Mouse (Mus musculus): ENCODE measurements at regions not wholly inside any gene's neighbourhood (a gene's known extent, or its start where the extent isn't known, plus 50 kb on each side); places are given as distances from the start of the nearest gene placed in this dataset.

DNA sequence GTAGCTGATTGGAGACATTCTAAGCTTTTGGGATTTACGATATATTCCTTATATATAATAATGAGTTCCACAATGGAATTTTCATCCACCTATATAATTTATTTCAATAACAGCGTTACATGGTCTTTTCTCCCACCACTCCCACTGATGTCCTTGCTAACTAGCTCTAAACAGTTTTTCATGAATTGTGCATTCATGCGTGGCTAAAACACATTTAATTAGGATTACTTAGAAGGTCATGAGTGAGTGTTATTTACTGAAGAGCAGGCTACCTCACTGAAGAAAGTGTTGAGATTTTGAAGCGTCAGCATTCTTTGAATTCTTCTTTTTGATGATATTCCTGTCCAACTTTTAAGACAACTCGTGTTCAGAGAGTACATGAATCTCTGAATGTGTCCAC, 245.1 kb upstream of the Kcnj16 start:
- no peak for DNase-seq

GRCm38 (mm10) chr11:110723971-110724370, 243.9 kb upstream of the Kcnj16 start:
- no peak for DNase-seq

- no peak for DNase-seq
Observed at GRCm38 (mm10) chr11:110727357-110727961, 240.4 kb upstream of the Kcnj16 start.

DNA sequence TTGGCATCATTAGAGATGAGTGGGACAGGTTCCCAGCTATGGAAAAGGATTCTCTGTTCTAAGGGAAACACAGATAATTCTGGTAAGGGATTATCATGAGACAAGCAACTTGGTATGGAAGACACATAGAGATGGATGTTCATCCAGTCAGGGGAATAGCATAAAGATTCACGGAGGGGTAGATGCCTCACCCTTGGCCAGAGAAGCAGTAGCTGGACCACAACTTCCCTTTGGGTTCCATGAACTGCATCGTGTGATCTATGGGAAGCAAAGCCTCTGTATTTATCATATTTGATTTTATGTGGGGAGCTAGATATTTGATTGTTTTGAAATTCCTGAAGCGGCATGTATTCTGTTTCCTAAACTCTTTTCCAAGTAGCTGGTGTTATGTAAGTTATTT, 236.3 kb upstream of the Kcnj16 start:
- no peak for DNase-seq

- no peak for DNase-seq
Observed at GRCm38 (mm10) chr11:110774128-110774527, 193.7 kb upstream of the Kcnj16 start.

DNA sequence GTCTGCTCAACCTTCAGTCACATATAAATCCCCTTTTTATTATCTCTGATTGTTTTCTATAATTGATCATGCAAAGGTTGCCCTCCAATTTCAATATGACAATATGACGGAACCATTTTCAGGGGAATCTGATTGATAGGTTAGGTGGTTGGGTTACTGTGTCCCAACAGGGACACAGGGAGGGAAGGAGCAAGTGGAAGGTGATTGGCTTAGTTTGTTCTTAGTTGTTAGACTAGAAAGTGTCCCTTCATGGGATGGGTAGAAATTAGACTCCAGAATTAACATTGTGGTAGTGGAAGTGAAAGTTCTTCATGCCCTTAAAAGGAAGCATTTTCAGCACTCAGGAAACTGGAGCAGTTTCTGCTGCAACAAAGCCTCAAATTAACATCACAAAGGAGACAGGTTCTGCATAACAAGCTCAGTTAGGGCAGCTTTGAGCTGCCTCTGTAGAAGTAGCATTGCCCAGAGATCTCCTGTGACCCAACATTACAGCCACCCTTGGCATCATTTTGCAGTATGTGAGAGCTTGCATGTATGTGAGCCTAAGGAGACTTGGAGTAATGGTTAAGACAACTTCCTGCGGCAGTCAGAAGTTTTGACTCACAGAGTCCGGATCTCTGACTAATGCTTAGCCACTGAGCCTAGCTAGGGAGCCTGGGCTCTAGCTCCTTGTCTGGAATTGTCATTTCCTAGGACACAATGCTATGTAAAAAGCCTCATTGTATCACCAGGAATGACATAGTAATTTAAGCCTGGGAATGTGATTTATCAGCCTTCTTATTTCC, 186.1 kb upstream of the Kcnj16 start:
- no peak for DNase-seq

GRCm38 (mm10) chr11:110789537-110789936, 178.3 kb upstream of the Kcnj16 start:
- no peak for DNase-seq

DNA sequence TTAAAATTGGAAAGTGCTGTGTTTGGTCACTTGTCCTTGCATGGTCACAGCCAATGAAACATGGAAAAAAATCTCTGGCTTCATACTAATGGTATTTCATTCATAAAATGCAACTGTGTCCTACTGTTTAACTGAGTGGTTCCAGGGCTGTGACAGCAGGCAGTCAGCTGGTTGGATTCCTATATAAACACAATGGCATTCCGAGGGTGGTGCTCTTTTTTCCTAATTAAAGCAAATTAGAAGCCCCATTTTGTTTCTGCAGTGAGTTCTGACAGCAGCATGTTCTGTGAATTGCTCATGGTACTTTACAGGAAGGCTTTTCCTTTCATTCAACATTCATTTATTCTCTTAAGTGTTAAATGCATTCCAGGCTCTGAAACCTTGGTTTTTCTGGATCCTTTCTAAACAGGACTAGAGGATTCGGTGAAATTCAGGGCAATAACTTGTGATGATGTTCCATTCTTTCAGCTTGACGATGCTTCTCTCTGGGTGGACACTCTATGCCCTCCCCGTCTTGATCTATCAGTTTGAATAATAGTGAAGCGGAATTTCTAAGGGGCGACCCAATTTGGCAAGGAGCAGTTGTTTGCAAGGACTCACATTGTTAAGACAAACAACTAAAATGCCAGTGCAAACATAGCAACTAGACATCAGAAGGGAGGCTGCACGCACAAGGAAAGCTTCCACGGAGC, 167.8 kb upstream of the Kcnj16 start:
- DNase-seq, result no peak

- no peak for DNase-seq
Observed at GRCm38 (mm10) chr11:110802013-110802412, 165.8 kb upstream of the Kcnj16 start.

GRCm38 (mm10) chr11:110804079-110804478, 163.8 kb upstream of the Kcnj16 start:
- DNase-seq, result no peak

GRCm38 (mm10) chr11:110813137-110813536, 154.7 kb upstream of the Kcnj16 start:
- peak; percentile 18 for DNase-seq

DNA sequence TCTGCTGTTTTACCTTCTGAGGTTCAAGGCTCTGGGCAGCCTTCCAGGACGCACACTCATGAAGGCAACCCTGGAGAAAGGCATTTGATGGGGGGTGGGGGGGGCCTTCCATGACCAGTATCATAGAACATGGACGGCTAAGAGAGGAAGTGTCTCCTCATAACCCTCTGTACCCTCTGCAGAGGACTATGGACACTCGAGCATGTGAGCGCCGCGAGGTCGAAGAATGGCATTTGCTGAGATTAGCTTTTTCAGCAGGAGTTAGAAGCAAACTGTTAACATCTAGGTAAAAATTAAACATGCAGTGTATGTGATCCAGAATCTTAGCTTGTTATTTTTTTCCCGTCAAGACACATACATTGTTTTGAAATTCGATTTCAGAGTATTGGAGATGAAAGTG, 153.1 kb upstream of the Kcnj16 start:
- DNase-seq, result peak; percentile 73

DNA sequence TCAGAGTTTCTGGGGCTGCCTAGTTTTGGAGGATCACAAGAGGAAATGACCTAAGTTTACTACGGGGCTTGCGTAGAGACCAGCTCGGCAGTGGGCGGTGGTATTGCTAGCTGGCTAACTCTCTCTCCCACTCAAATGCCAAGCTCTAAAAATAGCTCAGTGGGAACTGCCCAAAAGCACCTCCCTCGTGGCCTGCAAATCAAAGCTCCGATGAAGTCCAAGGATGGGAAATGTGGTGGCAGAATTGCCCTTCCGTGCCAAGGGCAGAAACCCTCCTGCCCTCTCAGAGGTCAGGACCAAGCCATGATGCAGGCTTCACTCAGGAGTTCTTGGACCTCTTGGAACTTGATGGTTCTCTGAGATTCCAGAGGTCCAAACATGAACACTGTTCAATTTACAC, 152.6 kb upstream of the Kcnj16 start:
- DNase-seq, result peak; percentile 36

- no peak for DNase-seq
Observed at GRCm38 (mm10) chr11:110828584-110828983, 139.2 kb upstream of the Kcnj16 start.

DNA sequence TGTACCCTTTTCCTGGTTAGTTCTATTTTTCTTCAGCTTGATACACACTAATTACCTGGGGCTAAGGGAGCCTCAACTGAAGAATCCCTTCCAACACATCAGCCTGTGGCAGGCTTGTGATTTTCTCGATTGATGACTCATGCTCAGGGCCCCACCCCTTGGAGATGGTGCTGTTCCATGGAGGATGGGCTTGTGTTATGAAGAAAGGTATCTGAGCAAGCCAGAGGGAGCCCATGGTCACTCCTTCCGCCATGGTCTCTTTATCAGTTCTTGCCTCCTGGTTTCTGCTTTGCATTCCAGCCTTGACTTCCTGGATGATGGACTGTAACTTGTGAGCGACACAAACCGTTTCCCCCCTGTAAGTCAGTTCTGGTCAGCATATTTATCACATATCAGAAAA, 131.1 kb upstream of the Kcnj16 start:
- no peak for DNase-seq

DNA sequence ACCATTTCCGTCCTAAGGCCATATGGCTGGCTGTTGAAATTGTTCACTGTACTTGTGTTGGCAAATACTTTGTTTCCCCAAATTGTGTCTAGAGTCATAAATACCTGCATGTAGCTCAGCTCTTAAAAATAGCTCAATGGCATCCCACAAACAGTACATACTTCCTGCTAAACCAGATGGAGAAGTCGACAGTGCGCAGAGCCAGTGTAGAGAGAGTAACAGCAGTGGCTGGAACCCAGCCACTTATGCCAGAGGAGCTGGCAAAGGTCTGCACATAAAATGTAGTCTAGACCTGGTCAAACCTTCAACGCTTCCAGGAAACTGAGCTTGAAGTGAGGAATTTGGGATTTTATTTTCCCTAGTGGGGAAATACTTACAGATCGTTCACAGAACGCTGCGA, 128.5 kb upstream of the Kcnj16 start:
- DNase-seq, result peak; percentile 21

DNA sequence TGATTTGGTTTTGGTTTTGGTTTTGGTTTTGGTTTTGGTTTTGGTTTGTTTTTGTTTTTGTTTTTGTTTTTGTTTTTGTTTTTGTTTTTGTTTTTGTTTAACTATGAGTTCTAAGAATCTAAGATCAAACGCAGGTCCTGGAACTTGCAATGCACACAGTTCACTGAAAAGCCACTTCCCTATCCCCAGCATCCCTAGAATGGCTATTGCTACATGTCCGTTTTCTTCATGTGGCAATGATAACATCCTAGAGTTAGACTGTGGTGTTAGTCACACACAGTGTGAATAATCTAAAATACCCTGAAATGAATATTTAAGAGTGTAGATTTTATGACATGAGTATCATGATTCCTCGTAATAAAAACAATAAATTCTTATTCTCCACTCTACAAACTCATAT, 99.5 kb upstream of the Kcnj16 start:
- DNase-seq, result no peak

DNA sequence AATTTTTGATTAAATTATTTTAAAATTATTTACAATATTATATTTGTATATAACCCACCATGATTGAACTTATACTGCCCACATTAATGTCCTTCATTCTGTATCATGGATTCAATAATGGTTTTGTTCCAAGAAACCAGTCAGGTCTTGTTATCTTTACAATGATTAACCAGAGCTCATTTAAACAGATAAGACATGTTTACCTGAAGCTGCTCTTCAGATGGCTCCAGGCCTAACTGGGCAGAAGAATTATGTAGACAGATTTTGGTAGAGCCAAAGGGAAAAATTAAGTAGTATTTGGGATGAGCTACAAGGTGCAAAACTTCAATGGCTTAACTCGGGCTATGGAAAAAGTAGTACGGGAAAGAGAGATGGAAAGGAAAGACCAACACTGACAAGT, 97.7 kb upstream of the Kcnj16 start:
- no peak for DNase-seq

DNA sequence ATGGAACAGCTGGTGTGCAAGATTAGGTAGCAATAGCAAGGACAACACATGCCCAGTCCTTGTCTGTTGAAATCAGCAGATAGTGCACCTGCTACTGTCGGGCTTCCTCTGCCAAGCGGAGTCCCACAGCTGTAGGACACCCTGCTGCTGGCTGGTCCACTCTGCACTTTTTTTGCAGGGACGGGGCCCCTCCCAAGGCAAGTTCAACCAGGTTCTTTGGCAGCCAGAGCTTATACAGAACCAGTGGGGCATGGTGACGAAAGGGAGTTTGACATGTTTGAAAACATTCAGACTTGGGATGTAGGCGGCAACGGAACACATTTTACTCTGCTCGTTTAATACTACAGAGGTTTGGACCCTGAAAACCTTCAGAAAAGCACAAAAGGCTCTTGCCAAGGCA, 93.2 kb upstream of the Kcnj16 start:
- DNase-seq, result peak; percentile 6

DNA sequence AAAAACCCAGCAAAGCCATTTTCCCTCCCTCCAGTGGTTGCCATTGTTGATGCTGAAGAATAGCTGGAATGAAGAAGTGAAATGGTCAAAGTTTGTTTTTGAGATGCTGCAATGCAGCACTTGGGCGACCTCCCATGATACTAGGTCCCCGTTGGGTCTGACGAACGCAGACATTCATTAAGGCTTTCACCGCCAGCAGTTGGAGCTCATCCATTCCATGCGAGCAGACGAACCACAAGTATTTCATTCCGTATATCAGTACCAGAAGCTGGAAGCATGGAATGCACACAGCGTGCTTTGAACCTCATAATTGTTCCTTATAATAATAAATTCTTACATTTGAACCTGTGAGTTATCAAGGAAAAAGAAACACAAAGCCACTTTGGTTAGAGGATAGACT, 86.9 kb upstream of the Kcnj16 start:
- DNase-seq, result peak; percentile 46

DNA sequence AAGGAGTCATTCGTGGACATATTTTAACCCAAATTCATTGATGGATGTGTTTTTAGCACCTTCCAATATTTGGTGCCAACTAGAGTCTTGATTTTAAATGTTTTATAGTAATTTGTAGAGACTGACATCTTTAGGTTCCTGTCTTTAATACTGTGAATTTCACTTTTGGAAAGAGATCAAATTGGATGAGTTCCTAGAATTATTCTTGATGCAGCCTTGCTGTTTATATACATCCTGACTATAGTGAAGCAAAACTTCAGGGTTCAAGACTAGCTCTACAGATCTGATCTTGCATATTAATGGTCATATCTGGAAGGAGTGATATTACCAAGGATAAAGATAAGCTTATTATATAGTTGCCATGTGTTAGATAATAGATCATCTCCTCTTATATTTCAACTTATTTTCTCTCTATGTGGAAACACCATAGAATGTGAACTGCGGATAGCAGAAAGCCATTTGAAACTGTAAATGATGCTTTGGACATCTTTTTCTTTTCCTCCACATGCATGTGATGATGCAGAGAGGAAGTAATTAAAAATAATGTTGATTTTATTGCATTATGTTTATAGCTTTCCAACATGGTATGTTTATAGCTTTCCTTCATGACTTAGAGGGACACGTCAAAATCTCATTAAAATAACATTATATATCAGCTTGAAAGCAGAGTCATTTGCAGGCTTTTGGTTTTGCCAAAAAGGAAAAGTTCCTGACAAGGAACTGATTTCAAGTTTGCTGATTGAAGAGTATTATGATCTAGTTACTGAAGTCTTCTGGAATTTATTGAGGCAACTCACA, 78.3 kb upstream of the Kcnj16 start:
- DNase-seq, result no peak

GRCm38 (mm10) chr11:110890411-110890810, 77.4 kb upstream of the Kcnj16 start:
- DNase-seq, result no peak

DNA sequence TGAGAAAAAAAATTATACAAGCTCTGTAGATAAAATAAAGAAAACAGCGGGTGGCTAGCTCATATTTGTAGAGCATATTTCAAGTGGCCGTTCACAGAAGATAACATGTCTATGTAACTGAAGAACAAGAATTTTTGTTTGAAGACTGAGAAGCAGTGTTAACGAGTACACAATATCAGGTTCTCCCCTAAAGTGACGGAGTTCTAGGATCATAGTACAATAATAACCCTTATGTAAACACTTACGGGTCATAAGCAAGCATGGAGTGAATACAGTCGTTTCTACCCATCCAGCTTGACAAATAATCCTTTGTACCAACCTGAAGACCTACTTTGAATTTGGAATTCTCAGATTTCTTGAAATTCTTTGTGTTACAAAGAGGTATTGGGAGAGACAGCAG, 64.9 kb upstream of the Kcnj16 start:
- no peak for DNase-seq

All from kidney, postnatal 10 days (tissue).